Mouse (Mus musculus): ENCODE data around the gene Adam19. TPM values are rescaled to one million over a fixed set of nuclear protein-coding genes. Genes with fewer than 3 reads are reported as not detected.

Adam19 gene
- polyA plus RNA-seq, 1 experiment: 43.2 TPM

DNA sequence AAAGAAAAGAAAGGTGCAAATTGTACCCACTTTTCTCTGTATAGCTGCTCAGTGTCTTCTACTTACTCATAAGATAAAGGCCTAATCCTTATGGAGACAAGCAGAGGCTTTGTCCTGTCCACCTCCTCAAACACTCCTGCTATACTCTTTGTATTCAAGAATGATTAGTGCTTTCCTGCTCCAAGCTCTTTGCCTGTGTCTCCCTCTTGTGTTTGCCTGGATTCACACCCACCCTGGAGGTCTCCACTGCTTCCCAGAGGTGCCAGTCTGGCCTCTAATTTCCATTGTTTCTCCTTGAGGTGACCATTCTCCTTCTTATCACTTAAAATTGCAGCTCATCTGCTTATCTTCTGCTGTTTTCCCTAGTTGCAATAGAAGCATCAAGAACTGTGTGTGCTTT, 101.7 kb downstream of the Adam19 start:
- H3K27me3 ChIP-seq (ENCODE audit: control insufficient read depth, insufficient read depth, insufficient read length): no peaks in the 10 kb centered on the region
- no peaks in the 10 kb centered on the region for H3K36me3 ChIP-seq (ENCODE audit: control insufficient read depth, insufficient read depth)
- H3K79me2 ChIP-seq (ENCODE audit: control insufficient read depth, insufficient read depth): no peaks in the 10 kb centered on the region
- no peak overlapping the region for H3K4me2 ChIP-seq (ENCODE audit: low read depth)
- TF ChIP-seq MYOD1 (IDR thresholded peaks at IDR 0.05; ENCODE audit: control insufficient read depth in 1 of 3, insufficient read length in 2 of 3, low read depth in 2 of 3) (no peak), REST (IDR thresholded peaks at IDR 0.05; ENCODE audit: insufficient read depth, insufficient read length) (no peak), E2F4 (IDR thresholded peaks at IDR 0.05; ENCODE audit: insufficient read depth) (no peak), POLR2A (IDR thresholded peaks at IDR 0.05; ENCODE audit: insufficient read length, low read depth) (no peak), POLR2AphosphoS2 (IDR thresholded peaks at IDR 0.05; ENCODE audit: insufficient read length, low read depth) (no peak), TCF12 (IDR thresholded peaks at IDR 0.05; ENCODE audit: insufficient read depth, poor library complexity, severe bottlenecking) (no peak), USF1 (IDR thresholded peaks at IDR 0.05; ENCODE audit: low read depth) (no peak), TCF3 (IDR thresholded peaks at IDR 0.05; ENCODE audit: insufficient read length, low read depth) (no peak), MYOG (IDR thresholded peaks at IDR 0.05; ENCODE audit: control insufficient read depth in 1 of 3, insufficient read depth in 1 of 3, insufficient read length in 2 of 3, low read depth in 2 of 3) (no peak), CEBPB (IDR thresholded peaks at IDR 0.05; ENCODE audit: insufficient read depth, poor library complexity, severe bottlenecking) (no peak), MAX (IDR thresholded peaks at IDR 0.05; ENCODE audit: low read depth) (no peak), SRF (IDR thresholded peaks at IDR 0.05; ENCODE audit: control insufficient read depth, insufficient read length, low read depth) (no peak)
- H3ac ChIP-seq (ENCODE audit: control insufficient read depth, insufficient read length): no peak overlapping the region
- no peak overlapping the region for H3K4me3 ChIP-seq

DNA sequence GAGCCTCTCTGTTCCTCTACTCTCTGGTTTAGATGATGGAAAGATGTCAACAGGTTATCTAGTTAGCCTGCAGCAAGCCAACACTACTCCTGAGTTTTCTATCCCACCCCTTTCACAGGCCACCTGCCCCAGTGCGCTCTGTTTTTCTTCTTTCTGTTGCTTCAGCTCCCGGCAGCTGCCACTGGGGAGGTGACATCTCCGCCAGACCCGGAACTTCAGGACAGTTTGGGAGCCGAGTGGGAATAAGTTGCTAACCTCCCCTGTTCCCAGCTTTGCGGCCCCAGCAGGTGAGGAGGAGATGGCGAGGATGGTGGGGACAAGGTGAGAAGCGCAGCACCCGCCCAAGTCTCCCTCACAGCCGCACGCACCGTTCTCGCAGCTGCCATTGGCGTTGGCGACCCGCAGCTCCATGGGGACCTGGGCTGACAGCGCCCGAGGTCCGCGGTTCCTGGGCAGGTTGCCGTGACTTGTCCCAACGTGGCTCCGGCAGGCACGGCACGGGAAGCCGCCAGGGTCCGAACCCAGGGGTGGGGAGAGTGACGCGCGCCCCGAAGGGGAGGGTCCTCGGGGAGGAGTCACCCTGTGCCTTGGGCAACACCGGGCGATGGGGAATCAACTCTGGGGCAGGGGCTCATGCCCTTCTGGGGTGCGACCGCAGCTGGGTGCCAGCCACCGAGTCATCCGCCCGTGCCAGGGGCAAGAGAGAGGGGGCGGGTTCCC, 110.2 kb downstream of the Adam19 start, which contains the start of gene Nipal4:
Nipal4 (minus strand) TSS at position 643 of the 720 bp plus-strand sequence.
- H3ac ChIP-seq (ENCODE audit: control insufficient read depth, insufficient read length): no peak within 1 kb of the TSS
- H3K27me3 ChIP-seq (ENCODE audit: control insufficient read depth, insufficient read depth, insufficient read length): peaks cover 6% of the 10 kb centered on the region
- no peaks in the 10 kb centered on the region for H3K79me2 ChIP-seq (ENCODE audit: control insufficient read depth, insufficient read depth)
- no peak within 1 kb of the TSS for H3K4me3 ChIP-seq
- H3K36me3 ChIP-seq (ENCODE audit: control insufficient read depth, insufficient read depth): no peaks in the 10 kb centered on the region
- TF ChIP-seq MYOD1 (IDR thresholded peaks at IDR 0.05; ENCODE audit: control insufficient read depth in 1 of 3, insufficient read length in 2 of 3, low read depth in 2 of 3): peak in 1 of 3 experiments; percentile 0
- no peak for TF ChIP-seq SRF (IDR thresholded peaks at IDR 0.05; ENCODE audit: control insufficient read depth, insufficient read length, low read depth)
- TF ChIP-seq E2F4 (IDR thresholded peaks at IDR 0.05; ENCODE audit: insufficient read depth): no peak
- TF ChIP-seq REST (IDR thresholded peaks at IDR 0.05; ENCODE audit: insufficient read depth, insufficient read length): no peak
- peak within 1 kb of the TSS; percentile 31 for H3K4me2 ChIP-seq (ENCODE audit: low read depth)

DNA sequence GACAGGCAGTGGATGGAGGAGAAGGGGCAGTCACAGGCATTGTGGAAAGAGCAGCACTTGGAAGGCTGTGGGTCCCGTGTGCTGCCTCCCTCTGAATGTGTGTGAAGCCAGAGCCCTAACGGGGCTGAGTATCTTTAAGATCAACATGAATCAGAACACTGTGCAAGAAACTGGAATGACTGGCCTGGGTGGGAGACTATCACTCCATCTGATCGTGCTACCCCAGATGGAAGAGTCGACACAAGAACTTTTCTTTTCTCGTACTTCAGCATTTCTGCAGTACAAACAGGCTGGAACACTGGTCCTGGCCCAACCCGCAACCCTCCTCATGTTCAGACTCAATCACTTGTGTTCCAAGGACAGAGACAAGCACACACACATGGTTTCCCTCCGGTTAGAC, 112.7 kb downstream of the Adam19 start:
- TF ChIP-seq E2F4 (IDR thresholded peaks at IDR 0.05; ENCODE audit: insufficient read depth) (no peak), MYOG (IDR thresholded peaks at IDR 0.05; ENCODE audit: control insufficient read depth in 1 of 3, insufficient read depth in 1 of 3, insufficient read length in 2 of 3, low read depth in 2 of 3) (no peak), CEBPB (IDR thresholded peaks at IDR 0.05; ENCODE audit: insufficient read depth, poor library complexity, severe bottlenecking) (no peak), TCF12 (IDR thresholded peaks at IDR 0.05; ENCODE audit: insufficient read depth, poor library complexity, severe bottlenecking) (no peak), USF1 (IDR thresholded peaks at IDR 0.05; ENCODE audit: low read depth) (no peak), REST (IDR thresholded peaks at IDR 0.05; ENCODE audit: insufficient read depth, insufficient read length) (no peak), TCF3 (IDR thresholded peaks at IDR 0.05; ENCODE audit: insufficient read length, low read depth) (no peak), SRF (IDR thresholded peaks at IDR 0.05; ENCODE audit: control insufficient read depth, insufficient read length, low read depth) (no peak), POLR2AphosphoS2 (IDR thresholded peaks at IDR 0.05; ENCODE audit: insufficient read length, low read depth) (no peak), MYOD1 (IDR thresholded peaks at IDR 0.05; ENCODE audit: control insufficient read depth in 1 of 3, insufficient read length in 2 of 3, low read depth in 2 of 3) (no peak), POLR2A (IDR thresholded peaks at IDR 0.05; ENCODE audit: insufficient read length, low read depth) (no peak), MAX (IDR thresholded peaks at IDR 0.05; ENCODE audit: low read depth) (no peak)
- H3ac ChIP-seq (ENCODE audit: control insufficient read depth, insufficient read length): no peak overlapping the region
- H3K27me3 ChIP-seq (ENCODE audit: control insufficient read depth, insufficient read depth, insufficient read length): peaks cover 6% of the 10 kb centered on the region
- H3K36me3 ChIP-seq (ENCODE audit: control insufficient read depth, insufficient read depth): no peaks in the 10 kb centered on the region
- H3K79me2 ChIP-seq (ENCODE audit: control insufficient read depth, insufficient read depth): no peaks in the 10 kb centered on the region
- H3K4me2 ChIP-seq (ENCODE audit: low read depth): no peak overlapping the region
- no peak overlapping the region for H3K4me3 ChIP-seq

DNA sequence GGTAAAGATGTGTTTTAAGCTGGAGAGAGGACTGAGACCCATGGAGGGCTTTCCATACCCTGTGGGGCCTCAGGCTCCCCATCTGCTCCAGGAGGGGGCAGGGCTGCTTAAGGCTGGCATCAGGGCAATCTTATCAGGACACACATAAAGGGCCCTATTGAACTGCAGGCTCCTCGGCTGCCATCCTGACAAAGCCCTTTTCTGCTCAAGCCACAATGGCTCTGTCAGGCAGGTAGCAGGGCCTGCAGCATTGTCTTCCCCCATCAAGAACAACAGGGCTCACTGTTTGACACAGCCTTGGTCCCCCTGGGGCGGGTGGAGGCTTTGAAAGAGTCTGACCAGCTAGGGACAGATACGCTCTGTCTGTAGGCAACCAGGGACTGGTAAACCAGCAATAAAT, 114.1 kb downstream of the Adam19 start:
- H3ac ChIP-seq (ENCODE audit: control insufficient read depth, insufficient read length): no peak overlapping the region
- no peak overlapping the region for H3K4me3 ChIP-seq
- H3K4me2 ChIP-seq (ENCODE audit: low read depth): no peak overlapping the region
- peaks cover 6% of the 10 kb centered on the region for H3K27me3 ChIP-seq (ENCODE audit: control insufficient read depth, insufficient read depth, insufficient read length)
- no peaks in the 10 kb centered on the region for H3K36me3 ChIP-seq (ENCODE audit: control insufficient read depth, insufficient read depth)
- no peaks in the 10 kb centered on the region for H3K79me2 ChIP-seq (ENCODE audit: control insufficient read depth, insufficient read depth)
- no peak for TF ChIP-seq MYOG (IDR thresholded peaks at IDR 0.05; ENCODE audit: control insufficient read depth in 1 of 3, insufficient read depth in 1 of 3, insufficient read length in 2 of 3, low read depth in 2 of 3)
- TF ChIP-seq E2F4 (IDR thresholded peaks at IDR 0.05; ENCODE audit: insufficient read depth): no peak
- TF ChIP-seq CEBPB (IDR thresholded peaks at IDR 0.05; ENCODE audit: insufficient read depth, poor library complexity, severe bottlenecking): no peak
- TF ChIP-seq SRF (IDR thresholded peaks at IDR 0.05; ENCODE audit: control insufficient read depth, insufficient read length, low read depth): no peak
- no peak for TF ChIP-seq USF1 (IDR thresholded peaks at IDR 0.05; ENCODE audit: low read depth)
- no peak for TF ChIP-seq POLR2AphosphoS2 (IDR thresholded peaks at IDR 0.05; ENCODE audit: insufficient read length, low read depth)
- no peak for TF ChIP-seq MAX (IDR thresholded peaks at IDR 0.05; ENCODE audit: low read depth)
- TF ChIP-seq TCF3 (IDR thresholded peaks at IDR 0.05; ENCODE audit: insufficient read length, low read depth): no peak
- TF ChIP-seq POLR2A (IDR thresholded peaks at IDR 0.05; ENCODE audit: insufficient read length, low read depth): no peak
- TF ChIP-seq REST (IDR thresholded peaks at IDR 0.05; ENCODE audit: insufficient read depth, insufficient read length): no peak
- no peak for TF ChIP-seq TCF12 (IDR thresholded peaks at IDR 0.05; ENCODE audit: insufficient read depth, poor library complexity, severe bottlenecking)

Data from myocyte (in vitro differentiated cells).